Mouse (Mus musculus): ENCODE results near the gene B3gnt2. TPM values are rescaled to one million over a fixed set of nuclear protein-coding genes. Genes with fewer than 3 reads are reported as not detected.

Gene B3gnt2
- total and polyA plus RNA-seq, 3 experiments, result 36.8 to 66.4 TPM; not detected in 1

- TF ChIP-seq USF2 (IDR thresholded peaks at IDR 0.05; ENCODE audit: borderline replicate concordance in 1 of 2, insufficient read depth in 1 of 2, low read depth in 1 of 2, low read length in 2 of 2) (no peak), CHD2 (IDR thresholded peaks at IDR 0.05; ENCODE audit: low read length) (no peak), MYB (IDR thresholded peaks at IDR 0.05; ENCODE audit: low read depth, low read length) (no peak), TCF12 (IDR thresholded peaks at IDR 0.05; ENCODE audit: low read depth, low read length) (no peak), POLR2AphosphoS2 (IDR thresholded peaks at IDR 0.05; ENCODE audit: low read length) (no peak), UBTF (IDR thresholded peaks at IDR 0.05; ENCODE audit: borderline replicate concordance, insufficient read depth, low read depth, low read length) (no peak)
- H3K27me3 ChIP-seq (ENCODE audit: control insufficient read depth in 1 of 2, insufficient read depth in 2 of 2, low read length in 2 of 2), result no peaks in the 10 kb centered on the region
- DNase-seq (ENCODE audit: low read depth, low spot score), result no peak
- no peak overlapping the region for H3K27ac ChIP-seq (ENCODE audit: control insufficient read depth, low read depth, low read length)
- H3K9ac ChIP-seq (ENCODE audit: control insufficient read depth, low read depth, low read length, poor library complexity, severe bottlenecking), result no peak overlapping the region
- no peaks in the 10 kb centered on the region for H3K79me2 ChIP-seq (ENCODE audit: control insufficient read depth, insufficient read depth, low read length, poor library complexity)
- H3K4me1 ChIP-seq (ENCODE audit: control insufficient read depth in 1 of 2, insufficient read depth in 2 of 2, low read length in 2 of 2), result peaks cover 18% of the 10 kb centered on the region in 2 experiments
- no peak overlapping the region for H3K4me3 ChIP-seq (ENCODE audit: control insufficient read depth in 1 of 2, insufficient read depth in 1 of 2, low read depth in 2 of 2, low read length in 2 of 2)
- peaks cover 0 to 21% of the 10 kb centered on the region in 2 experiments; a peak in 2 of 4 replicates for H3K36me3 ChIP-seq (ENCODE audit: control insufficient read depth in 1 of 2, insufficient read depth in 2 of 2, low read length in 2 of 2)
- H3K9me3 ChIP-seq (replicated peaks; ENCODE audit: insufficient read depth, low read length), result no peaks in the 10 kb centered on the region
These were observed 68.6 kb downstream of the B3gnt2 start for GRCm38 (mm10) chr11:22792149-22792548.

- Histone ChIP-seq H3K27ac (ENCODE audit: control insufficient read depth, low read depth, low read length) (no peak overlapping the region), H3K27me3 (ENCODE audit: control insufficient read depth in 1 of 2, insufficient read depth in 2 of 2, low read length in 2 of 2) (no peaks in the 10 kb centered on the region), H3K9ac (ENCODE audit: control insufficient read depth, low read depth, low read length, poor library complexity, severe bottlenecking) (no peak overlapping the region), H3K4me3 (ENCODE audit: control insufficient read depth in 1 of 2, insufficient read depth in 1 of 2, low read depth in 2 of 2, low read length in 2 of 2) (no peak overlapping the region), H3K9me3 (replicated peaks; ENCODE audit: insufficient read depth, low read length) (no peaks in the 10 kb centered on the region), H3K36me3 (ENCODE audit: control insufficient read depth in 1 of 2, insufficient read depth in 2 of 2, low read length in 2 of 2) (peaks cover 0 to 21% of the 10 kb centered on the region in 2 experiments; a peak in 2 of 4 replicates), H3K4me1 (ENCODE audit: control insufficient read depth in 1 of 2, insufficient read depth in 2 of 2, low read length in 2 of 2) (peaks cover 18 to 22% of the 10 kb centered on the region in 2 experiments), H3K79me2 (ENCODE audit: control insufficient read depth, insufficient read depth, low read length, poor library complexity) (no peaks in the 10 kb centered on the region)
- DNase-seq (ENCODE audit: low read depth, low spot score), result no peak
- TF ChIP-seq POLR2AphosphoS5 (IDR thresholded peaks at IDR 0.05; ENCODE audit: borderline replicate concordance, low read depth, low read length), result no peak
- TF ChIP-seq E2F4 (IDR thresholded peaks at IDR 0.05; ENCODE audit: borderline replicate concordance, low read depth, low read length), result no peak
- TF ChIP-seq CHD1 (IDR thresholded peaks at IDR 0.05; ENCODE audit: low read depth, low read length), result no peak
- TF ChIP-seq MAX (IDR thresholded peaks at IDR 0.05; ENCODE audit: low read length), result no peak
- no peak for TF ChIP-seq SIN3A (IDR thresholded peaks at IDR 0.05; ENCODE audit: low read length)
- TF ChIP-seq MAFK (IDR thresholded peaks at IDR 0.05; ENCODE audit: borderline replicate concordance, low read depth, low read length), result no peak
- TF ChIP-seq NELFE (IDR thresholded peaks at IDR 0.05; ENCODE audit: low read depth, low read length), result no peak
These were observed 69.0 kb downstream of the B3gnt2 start for GRCm38 (mm10) chr11:22791726-22792125.

- H3K36me3 ChIP-seq (ENCODE audit: control insufficient read depth in 1 of 2, insufficient read depth in 2 of 2, low read length in 2 of 2), result peaks cover 0 to 5% of the 10 kb centered on the region in 2 experiments; a peak in 3 of 4 replicates
- H3K27ac ChIP-seq (ENCODE audit: control insufficient read depth, low read depth, low read length), result no peak overlapping the region
- peaks cover 0 to 11% of the 10 kb centered on the region in 2 experiments; a peak in 3 of 4 replicates for H3K4me1 ChIP-seq (ENCODE audit: control insufficient read depth in 1 of 2, insufficient read depth in 2 of 2, low read length in 2 of 2)
- no peak for DNase-seq (ENCODE audit: low read depth, low spot score)
- H3K27me3 ChIP-seq (ENCODE audit: control insufficient read depth in 1 of 2, insufficient read depth in 2 of 2, low read length in 2 of 2), result no peaks in the 10 kb centered on the region
- no peak overlapping the region for H3K9ac ChIP-seq (ENCODE audit: control insufficient read depth, low read depth, low read length, poor library complexity, severe bottlenecking)
- H3K79me2 ChIP-seq (ENCODE audit: control insufficient read depth, insufficient read depth, low read length, poor library complexity), result peaks cover 27% of the 10 kb centered on the region
- TF ChIP-seq CTCF (IDR thresholded peaks at IDR 0.05 in 2 of 3, conservative IDR thresholded peaks at IDR 0.05 in 1 of 3; ENCODE audit: control insufficient read depth in 1 of 3, insufficient read depth in 1 of 3, low read depth in 2 of 3, low read length in 3 of 3, poor library complexity in 1 of 3, severe bottlenecking in 1 of 3), result no peak
- TF ChIP-seq MXI1 (IDR thresholded peaks at IDR 0.05; ENCODE audit: low read depth, low read length), result no peak
- TF ChIP-seq E2F4 (IDR thresholded peaks at IDR 0.05; ENCODE audit: borderline replicate concordance, low read depth, low read length), result no peak
- no peak for TF ChIP-seq ZC3H11A (IDR thresholded peaks at IDR 0.05; ENCODE audit: low read depth, low read length)
- no peak for TF ChIP-seq ETS1 (IDR thresholded peaks at IDR 0.05; ENCODE audit: low read depth, low read length)
- no peak overlapping the region for H3K4me3 ChIP-seq (ENCODE audit: control insufficient read depth in 1 of 2, insufficient read depth in 1 of 2, low read depth in 2 of 2, low read length in 2 of 2)
- H3K9me3 ChIP-seq (replicated peaks; ENCODE audit: insufficient read depth, low read length), result no peaks in the 10 kb centered on the region
These were observed 72.9 kb downstream of the B3gnt2 start for GRCm38 (mm10) chr11:22787833-22788232.
